Mouse (Mus musculus) heart, embryonic 15.5 days (tissue): ENCODE results near the gene Gm21983. TPM values are rescaled to one million over a fixed set of nuclear protein-coding genes. Genes with fewer than 3 reads are reported as not detected.

Source experiments
- ATAC-seq: fragments of 200-750 bp; cut with Nextera tagmentation; replicated peaks from 2 replicates; pipeline ENCODE4 v1.8.0; 2017; ENCODE audit warnings: low read depth, moderate TSS enrichment; ENCODE audit not compliant: insufficient number of reproducible peaks, insufficient read depth, low FRiP score
- H3K27ac ChIP-seq: fragments of 300-500 bp; sonication (generic); 2 replicates; pipeline ENCODE4 v1.5.1; 2015; ENCODE audit warnings: mild to moderate bottlenecking, inconsistent platforms
- H3K27me3 ChIP-seq: fragments of 300-500 bp; sonication (generic); 2 replicates; pipeline ENCODE4 v1.6.1; 2015; ENCODE audit warnings: inconsistent platforms
- H3K36me3 ChIP-seq: fragments of 300-500 bp; sonication (generic); 2 replicates; pipeline ENCODE4 v1.6.1; 2015; ENCODE audit warnings: mild to moderate bottlenecking, inconsistent platforms
- H3K4me1 ChIP-seq: fragments of 300-500 bp; sonication (generic); replicated peaks from 2 replicates; pipeline ENCODE4 v1.6.1; 2015; ENCODE audit warnings: inconsistent platforms
- H3K4me2 ChIP-seq: fragments of 300-500 bp; sonication (generic); 2 replicates; pipeline ENCODE4 v1.6.1; 2015; ENCODE audit warnings: inconsistent platforms, mild to moderate bottlenecking, moderate library complexity
- H3K4me3 ChIP-seq: fragments of 300-500 bp; sonication (generic); 2 replicates; pipeline ENCODE4 v1.5.1; 2015; ENCODE audit warnings: mild to moderate bottlenecking, inconsistent platforms
- H3K9ac ChIP-seq: fragments of 300-500 bp; sonication (generic); 2 replicates; pipeline ENCODE4 v1.6.1; 2015; ENCODE audit warnings: mild to moderate bottlenecking, inconsistent platforms
- H3K9me3 ChIP-seq: fragments of 300-500 bp; sonication (generic); replicated peaks from 2 replicates; pipeline ENCODE4 v1.6.1; 2016; ENCODE audit warnings: inconsistent platforms
- WGBS: fragments of 180-500 bp; shearing (Covaris S2); methylation state at CpG from one replicate; pipeline ENCODE4 v1.1.7; 2015; ENCODE audit warnings: mixed read lengths; 5-methylcytosine and 5-hydroxymethylcytosine counted together
- polyA plus RNA-seq: library from polyadenylated mRNA; unstranded; fragments of >200 nt; fragmentation: Nextera tagmentation; extraction: Ambion mirVana; gene quantifications from 2 replicates; pipeline ENCODE4 v1.2.1, GENCODE M21; 2015

The Gm21983 gene
- polyA plus RNA-seq, 1 experiment from 2014 or later = not detected

GRCm38 (mm10) chr7:27182498-27182897, 1.6 kb upstream of the Gm21983 start:
- WGBS = 84% methylated on average over 1 of the region's 1 CpGs

GRCm38 (mm10) chr7:27180036-27180435, 850 bp downstream of the Gm21983 start:
- Histone ChIP-seq H3K36me3 (peaks cover 9% of the 10 kb centered on the region), H3K9me3 (no peaks in the 10 kb centered on the region), H3K4me3 (no peak overlapping the region), H3K4me1 (peaks cover 16% of the 10 kb centered on the region), H3K27ac (peak overlapping the region; percentile 47), H3K27me3 (no peaks in the 10 kb centered on the region), H3K9ac (no peak overlapping the region), H3K4me2 (0 out of 2 replicates have a peak overlapping the region, but pooled peaks have one; percentile 65)
- ATAC-seq = no peak
- 57% methylated on average over 5 of the region's 5 CpGs for WGBS

More at GRCm38 (mm10) chr7:27182498-27182897, 1.6 kb upstream of the Gm21983 start:
- no peak overlapping the region for H3K4me3 ChIP-seq
- ATAC-seq = no peak
- H3K4me2 ChIP-seq = no peak overlapping the region
- H3K9me3 ChIP-seq = no peaks in the 10 kb centered on the region
- no peaks in the 10 kb centered on the region for H3K27me3 ChIP-seq
- peaks cover 16% of the 10 kb centered on the region for H3K4me1 ChIP-seq
- no peak overlapping the region for H3K9ac ChIP-seq
- peaks cover 33% of the 10 kb centered on the region for H3K36me3 ChIP-seq
- H3K27ac ChIP-seq = no peak overlapping the region

- H3K4me2 ChIP-seq = peak overlapping the region; percentile 65
- peak overlapping the region; percentile 72 for H3K27ac ChIP-seq
- H3K27me3 ChIP-seq = no peaks in the 10 kb centered on the region
- peaks cover 16% of the 10 kb centered on the region for H3K4me1 ChIP-seq
- ATAC-seq = no peak
- peak overlapping the region; percentile 81 for H3K4me3 ChIP-seq
- H3K9me3 ChIP-seq = no peaks in the 10 kb centered on the region
- peaks cover 4% of the 10 kb centered on the region; the same call in 1 of the 2 replicates for H3K36me3 ChIP-seq
- WGBS = 43% methylated on average over 16 of the region's 16 CpGs
- no peak overlapping the region for H3K9ac ChIP-seq
These were observed 1.5 kb downstream of the Gm21983 start for GRCm38 (mm10) chr7:27179217-27179918.

- peak; percentile 98 for ATAC-seq
- H3K27me3 ChIP-seq = no peaks in the 10 kb centered on the region
- H3K4me2 ChIP-seq = peak within 1 kb of the TSS; percentile 65
- under 1% methylated on average over 52 of the region's 53 CpGs for WGBS
- H3K9me3 ChIP-seq = no peaks in the 10 kb centered on the region
- peak within 1 kb of the TSS; percentile 96 for H3K27ac ChIP-seq
- peaks cover 5% of the 10 kb centered on the region; the same call in 1 of the 2 replicates for H3K36me3 ChIP-seq
- peaks cover 16% of the 10 kb centered on the region for H3K4me1 ChIP-seq
- H3K4me3 ChIP-seq = peak within 1 kb of the TSS; percentile 81
- H3K9ac ChIP-seq = peak within 1 kb of the TSS; percentile 69
These were observed 2.3 kb downstream of the Gm21983 start, which contains the start of gene Rab4b for GRCm38 (mm10) chr7:27178324-27179216. Gene Rab4b, minus strand, starts transcription at chr7:27178896.

GRCm38 (mm10) chr7:27177942-27178323, 3.0 kb downstream of the Gm21983 start:
- Histone ChIP-seq H3K4me1 (peaks cover 16% of the 10 kb centered on the region), H3K27me3 (no peaks in the 10 kb centered on the region), H3K4me3 (peak overlapping the region; percentile 81), H3K9ac (peak overlapping the region; percentile 69), H3K4me2 (peak overlapping the region; percentile 63), H3K27ac (peak overlapping the region; percentile 96), H3K9me3 (no peaks in the 10 kb centered on the region), H3K36me3 (peaks cover 5% of the 10 kb centered on the region; the same call in 1 of the 2 replicates)
- ATAC-seq = no peak
- WGBS = 17% methylated on average over 4 of the region's 4 CpGs

GRCm38 (mm10) chr7:27174896-27175295, 6.0 kb downstream of the Gm21983 start:
- 86% methylated on average over 7 of the region's 7 CpGs for WGBS
- H3K4me3 ChIP-seq = no peak overlapping the region

GRCm38 (mm10) chr7:27174496-27174895, 6.4 kb downstream of the Gm21983 start:
- 90% methylated on average over 15 of the region's 15 CpGs for WGBS
- no peak overlapping the region for H3K27ac ChIP-seq
- ATAC-seq = no peak
- H3K4me1 ChIP-seq = peaks cover 9% of the 10 kb centered on the region
- no peaks in the 10 kb centered on the region for H3K9me3 ChIP-seq
- H3K36me3 ChIP-seq = peaks cover 28% of the 10 kb centered on the region
- no peaks in the 10 kb centered on the region for H3K27me3 ChIP-seq
- H3K4me3 ChIP-seq = no peak overlapping the region
- no peak overlapping the region for H3K4me2 ChIP-seq
- H3K9ac ChIP-seq = no peak overlapping the region

More at GRCm38 (mm10) chr7:27174896-27175295, 6.0 kb downstream of the Gm21983 start:
- peaks cover 28% of the 10 kb centered on the region for H3K36me3 ChIP-seq
- no peaks in the 10 kb centered on the region for H3K9me3 ChIP-seq
- no peak for ATAC-seq
- no peak overlapping the region for H3K27ac ChIP-seq
- peaks cover 12% of the 10 kb centered on the region for H3K4me1 ChIP-seq
- H3K9ac ChIP-seq = no peak overlapping the region
- no peaks in the 10 kb centered on the region for H3K27me3 ChIP-seq
- no peak overlapping the region for H3K4me2 ChIP-seq

- no peaks in the 10 kb centered on the region for H3K9me3 ChIP-seq
- no peaks in the 10 kb centered on the region for H3K27me3 ChIP-seq
- H3K4me2 ChIP-seq = no peak overlapping the region
- no peak overlapping the region for H3K9ac ChIP-seq
- H3K36me3 ChIP-seq = peaks cover 28% of the 10 kb centered on the region
- 86% methylated on average over 3 of the region's 3 CpGs for WGBS
- no peak overlapping the region for H3K4me3 ChIP-seq
- H3K4me1 ChIP-seq = peaks cover 8% of the 10 kb centered on the region
- no peak overlapping the region for H3K27ac ChIP-seq
- no peak for ATAC-seq
These were observed 9.9 kb downstream of the Gm21983 start for GRCm38 (mm10) chr7:27170981-27171380.

- Histone ChIP-seq H3K27ac (no peak overlapping the region), H3K4me2 (no peak overlapping the region), H3K4me1 (peaks cover 33% of the 10 kb centered on the region), H3K27me3 (no peaks in the 10 kb centered on the region), H3K36me3 (peaks cover 30% of the 10 kb centered on the region), H3K9ac (no peak overlapping the region), H3K9me3 (no peaks in the 10 kb centered on the region), H3K4me3 (no peak overlapping the region)
- 93% methylated on average over 5 of the region's 5 CpGs for WGBS
- ATAC-seq = no peak
These were observed 12.5 kb downstream of the Gm21983 start for GRCm38 (mm10) chr7:27168371-27168770.

GRCm38 (mm10) chr7:27167475-27168094, 13.3 kb downstream of the Gm21983 start:
- Histone ChIP-seq H3K9ac (peak overlapping the region; percentile 74), H3K27ac (peak overlapping the region; percentile 98), H3K27me3 (no peaks in the 10 kb centered on the region), H3K4me3 (peak overlapping the region; percentile 66), H3K4me2 (peak overlapping the region; percentile 82), H3K9me3 (no peaks in the 10 kb centered on the region), H3K4me1 (peaks cover 41% of the 10 kb centered on the region), H3K36me3 (peaks cover 29% of the 10 kb centered on the region)
- WGBS = 73% methylated on average over 11 of the region's 11 CpGs
- no peak for ATAC-seq
